Mouse (Mus musculus): ENCODE results near the gene Ppp6r2. TPM values are rescaled to one million over a fixed set of nuclear protein-coding genes. Genes with fewer than 3 reads are reported as not detected.

Ppp6r2 gene
- polyA plus RNA-seq, 1 experiment: 299 TPM

DNA sequence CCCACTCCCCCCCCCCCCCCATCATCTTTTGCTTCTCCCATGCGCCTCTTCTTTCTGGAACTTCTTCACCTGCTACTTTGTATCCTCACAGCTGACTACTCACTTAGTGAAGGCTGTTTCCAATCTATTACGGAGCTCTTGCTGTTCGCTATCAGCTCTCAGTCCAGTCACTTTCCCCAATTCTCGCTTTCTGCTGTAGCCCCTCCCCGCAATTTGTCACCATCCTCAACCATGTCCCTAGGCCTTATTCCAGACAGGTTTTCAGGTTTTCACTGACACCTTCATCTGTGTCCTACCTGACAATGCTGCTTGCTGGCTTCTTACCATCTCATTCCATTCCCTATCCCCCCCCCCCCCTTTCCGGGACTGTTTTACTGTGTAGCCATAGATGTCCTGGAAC lies 1.1 kb downstream of the Ppp6r2 start:
- no peak overlapping the region for H3K27ac ChIP-seq (ENCODE audit: control insufficient read depth, insufficient read depth, low read length)
- peak overlapping the region; percentile 93; the same call in 1 of the 2 replicates for H3K4me3 ChIP-seq (ENCODE audit: control insufficient read depth, insufficient read depth, low read length)
- H3K27me3 ChIP-seq (ENCODE audit: control insufficient read depth, insufficient read depth, low read length): no peaks in the 10 kb centered on the region
- TF ChIP-seq CTCF (IDR thresholded peaks at IDR 0.05; ENCODE audit: borderline replicate concordance, control insufficient read depth, extremely low read depth, insufficient read depth, low read length, poor library complexity) (no peak), POLR2A (IDR thresholded peaks at IDR 0.05; ENCODE audit: control insufficient read depth, extremely low read depth, insufficient read depth, low read length, poor library complexity) (no peak)
- H3K36me3 ChIP-seq (ENCODE audit: control insufficient read depth, insufficient read depth, low read length): peaks cover 3% of the 10 kb centered on the region; the same call in 1 of the 2 replicates
- H3K4me1 ChIP-seq (replicated peaks; ENCODE audit: control insufficient read depth, insufficient read depth, low read length): peaks cover 14% of the 10 kb centered on the region
- DNase-seq: no peak
- 97% methylated on average over 6 of the region's 6 CpGs for WGBS

- peaks cover 14% of the 10 kb centered on the region for H3K4me1 ChIP-seq (replicated peaks; ENCODE audit: control insufficient read depth, insufficient read depth, low read length)
- no peak overlapping the region for H3K4me3 ChIP-seq (ENCODE audit: control insufficient read depth, insufficient read depth, low read length)
- no peak overlapping the region for H3K27ac ChIP-seq (ENCODE audit: control insufficient read depth, insufficient read depth, low read length)
- no peak for DNase-seq
- peaks cover 3% of the 10 kb centered on the region; the same call in 1 of the 2 replicates for H3K36me3 ChIP-seq (ENCODE audit: control insufficient read depth, insufficient read depth, low read length)
- WGBS: 98% methylated on average over 3 of the region's 3 CpGs
- H3K27me3 ChIP-seq (ENCODE audit: control insufficient read depth, insufficient read depth, low read length): no peaks in the 10 kb centered on the region
- TF ChIP-seq CTCF (IDR thresholded peaks at IDR 0.05; ENCODE audit: borderline replicate concordance, control insufficient read depth, extremely low read depth, insufficient read depth, low read length, poor library complexity): no peak
Measured at GRCm38 (mm10) chr15:89213517-89213916, 2.2 kb downstream of the Ppp6r2 start.

- Histone ChIP-seq H3K27ac (ENCODE audit: control insufficient read depth, insufficient read depth, low read length) (no peak overlapping the region), H3K4me3 (ENCODE audit: control insufficient read depth, insufficient read depth, low read length) (no peak overlapping the region), H3K36me3 (ENCODE audit: control insufficient read depth, insufficient read depth, low read length) (peaks cover 3% of the 10 kb centered on the region; the same call in 1 of the 2 replicates), H3K4me1 (replicated peaks; ENCODE audit: control insufficient read depth, insufficient read depth, low read length) (peaks cover 14% of the 10 kb centered on the region), H3K27me3 (ENCODE audit: control insufficient read depth, insufficient read depth, low read length) (no peaks in the 10 kb centered on the region)
- no peak for DNase-seq
- TF ChIP-seq POLR2A (IDR thresholded peaks at IDR 0.05; ENCODE audit: control insufficient read depth, extremely low read depth, insufficient read depth, low read length, poor library complexity): no peak
- no peak for TF ChIP-seq CTCF (IDR thresholded peaks at IDR 0.05; ENCODE audit: borderline replicate concordance, control insufficient read depth, extremely low read depth, insufficient read depth, low read length, poor library complexity)
- WGBS: over 99% methylated on average over 3 of the region's 3 CpGs
Measured at GRCm38 (mm10) chr15:89214953-89215352, 3.6 kb downstream of the Ppp6r2 start.

GRCm38 (mm10) chr15:89215611-89216233 lies 4.4 kb downstream of the Ppp6r2 start:
- Histone ChIP-seq H3K4me3 (ENCODE audit: control insufficient read depth, insufficient read depth, low read length) (no peak overlapping the region), H3K36me3 (ENCODE audit: control insufficient read depth, insufficient read depth, low read length) (peaks cover 3% of the 10 kb centered on the region; the same call in 1 of the 2 replicates), H3K27me3 (ENCODE audit: control insufficient read depth, insufficient read depth, low read length) (no peaks in the 10 kb centered on the region), H3K27ac (ENCODE audit: control insufficient read depth, insufficient read depth, low read length) (no peak overlapping the region), H3K4me1 (replicated peaks; ENCODE audit: control insufficient read depth, insufficient read depth, low read length) (peaks cover 14% of the 10 kb centered on the region)
- TF ChIP-seq CTCF (IDR thresholded peaks at IDR 0.05; ENCODE audit: borderline replicate concordance, control insufficient read depth, extremely low read depth, insufficient read depth, low read length, poor library complexity) (no peak), POLR2A (IDR thresholded peaks at IDR 0.05; ENCODE audit: control insufficient read depth, extremely low read depth, insufficient read depth, low read length, poor library complexity) (no peak)
- WGBS: 92% methylated on average over 2 of the region's 2 CpGs
- no peak for DNase-seq

DNA sequence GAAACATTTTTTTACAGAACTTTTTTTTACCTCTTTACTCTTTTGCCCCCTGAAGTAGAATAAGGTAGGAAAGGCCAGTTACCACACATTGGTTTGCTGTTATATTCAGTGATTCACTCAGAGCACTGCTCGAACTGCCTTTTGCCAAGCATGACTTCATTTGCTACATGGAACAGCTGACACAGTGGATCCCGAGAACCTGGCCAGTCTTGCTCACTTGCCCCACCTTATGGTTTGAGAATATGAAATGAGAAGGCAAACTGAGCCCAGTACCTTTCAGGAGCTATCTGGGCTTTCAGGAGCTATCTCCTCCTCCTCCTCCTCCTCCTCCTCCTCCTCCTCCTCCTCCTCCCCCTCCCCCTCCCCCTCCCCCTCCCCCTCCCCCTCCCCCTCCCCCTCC lies 22.2 kb downstream of the Ppp6r2 start:
- Histone ChIP-seq H3K4me1 (replicated peaks; ENCODE audit: control insufficient read depth, insufficient read depth, low read length) (no peaks in the 10 kb centered on the region), H3K27ac (ENCODE audit: control insufficient read depth, insufficient read depth, low read length) (no peak overlapping the region), H3K4me3 (ENCODE audit: control insufficient read depth, insufficient read depth, low read length) (no peak overlapping the region), H3K36me3 (ENCODE audit: control insufficient read depth, insufficient read depth, low read length) (peaks cover 5% of the 10 kb centered on the region; the same call in 1 of the 2 replicates), H3K27me3 (ENCODE audit: control insufficient read depth, insufficient read depth, low read length) (no peaks in the 10 kb centered on the region)
- 70% methylated on average over 2 of the region's 2 CpGs for WGBS
- no peak for DNase-seq
- TF ChIP-seq CTCF (IDR thresholded peaks at IDR 0.05; ENCODE audit: borderline replicate concordance, control insufficient read depth, extremely low read depth, insufficient read depth, low read length, poor library complexity) (no peak), POLR2A (IDR thresholded peaks at IDR 0.05; ENCODE audit: control insufficient read depth, extremely low read depth, insufficient read depth, low read length, poor library complexity) (no peak)

- Histone ChIP-seq H3K27ac (ENCODE audit: control insufficient read depth, insufficient read depth, low read length) (no peak overlapping the region), H3K36me3 (ENCODE audit: control insufficient read depth, insufficient read depth, low read length) (peaks cover 5% of the 10 kb centered on the region; the same call in 1 of the 2 replicates), H3K4me1 (replicated peaks; ENCODE audit: control insufficient read depth, insufficient read depth, low read length) (no peaks in the 10 kb centered on the region), H3K4me3 (ENCODE audit: control insufficient read depth, insufficient read depth, low read length) (no peak overlapping the region), H3K27me3 (ENCODE audit: control insufficient read depth, insufficient read depth, low read length) (no peaks in the 10 kb centered on the region)
- TF ChIP-seq CTCF (IDR thresholded peaks at IDR 0.05; ENCODE audit: borderline replicate concordance, control insufficient read depth, extremely low read depth, insufficient read depth, low read length, poor library complexity): no peak
- no peak for TF ChIP-seq POLR2A (IDR thresholded peaks at IDR 0.05; ENCODE audit: control insufficient read depth, extremely low read depth, insufficient read depth, low read length, poor library complexity)
- 96% methylated on average over 4 of the region's 4 CpGs for WGBS
- DNase-seq: no peak
Measured at GRCm38 (mm10) chr15:89234052-89234451, 22.7 kb downstream of the Ppp6r2 start.

Data from thymus, adult 2 months (tissue).